Mouse (Mus musculus): Measurements from ENCODE around the gene Wdr72. TPM values are rescaled to one million over a fixed set of nuclear protein-coding genes. Genes with fewer than 3 reads are reported as not detected.

Gene Wdr72
- polyA plus RNA-seq, 1 experiment from 2014 or later: 0.46 TPM

DNA sequence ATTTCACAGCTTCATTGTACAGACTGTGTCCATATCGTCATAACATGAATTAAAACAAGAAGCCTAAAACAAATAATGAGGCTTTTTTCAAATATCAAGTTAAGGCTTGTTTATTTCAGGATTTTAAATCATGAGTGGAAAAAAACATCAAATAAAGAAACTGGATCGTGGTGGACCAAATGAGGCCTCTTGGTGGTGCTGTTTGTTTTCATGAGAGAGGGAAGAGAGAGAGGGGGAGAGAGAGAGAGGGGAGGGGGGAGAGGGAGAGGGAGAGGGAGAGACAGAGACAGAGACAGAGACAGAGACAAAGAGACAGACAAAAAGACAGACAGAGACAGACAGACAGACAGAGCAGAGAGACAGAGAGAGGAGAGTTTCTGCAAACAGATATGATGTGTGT is 32.5 kb downstream of the Wdr72 start:
- no peaks in the 10 kb centered on the region for H3K4me1 ChIP-seq
- H3K9me3 ChIP-seq: no peaks in the 10 kb centered on the region
- 58% methylated on average over 2 of the region's 2 CpGs for WGBS
- no peak overlapping the region for H3K9ac ChIP-seq
- H3K27me3 ChIP-seq (replicated peaks): peaks cover 21% of the 10 kb centered on the region
- H3K4me2 ChIP-seq (replicated peaks): no peak overlapping the region
- ATAC-seq (ENCODE audit: low FRiP score, low read depth): no peak
- no peaks in the 10 kb centered on the region for H3K36me3 ChIP-seq
- no peak overlapping the region for H3K4me3 ChIP-seq
- H3K27ac ChIP-seq: no peak overlapping the region

- Histone ChIP-seq H3K27me3 (replicated peaks) (peaks cover 21% of the 10 kb centered on the region), H3K27ac (no peak overlapping the region), H3K9me3 (no peaks in the 10 kb centered on the region), H3K36me3 (no peaks in the 10 kb centered on the region), H3K4me3 (no peak overlapping the region), H3K4me1 (peaks cover 6% of the 10 kb centered on the region; the same call in 1 of the 2 replicates), H3K9ac (no peak overlapping the region), H3K4me2 (replicated peaks) (no peak overlapping the region)
- WGBS: 95% methylated on average over 4 of the region's 4 CpGs
- ATAC-seq (ENCODE audit: low FRiP score, low read depth): no peak
These were observed 35.0 kb downstream of the Wdr72 start for GRCm38 (mm10) chr9:74145203-74145602.

GRCm38 (mm10) chr9:74148306-74148705 is 38.1 kb downstream of the Wdr72 start:
- ATAC-seq (ENCODE audit: low FRiP score, low read depth): peak; percentile 58; the same call in 1 of the 2 replicates
- H3K4me2 ChIP-seq (replicated peaks): no peak overlapping the region

DNA sequence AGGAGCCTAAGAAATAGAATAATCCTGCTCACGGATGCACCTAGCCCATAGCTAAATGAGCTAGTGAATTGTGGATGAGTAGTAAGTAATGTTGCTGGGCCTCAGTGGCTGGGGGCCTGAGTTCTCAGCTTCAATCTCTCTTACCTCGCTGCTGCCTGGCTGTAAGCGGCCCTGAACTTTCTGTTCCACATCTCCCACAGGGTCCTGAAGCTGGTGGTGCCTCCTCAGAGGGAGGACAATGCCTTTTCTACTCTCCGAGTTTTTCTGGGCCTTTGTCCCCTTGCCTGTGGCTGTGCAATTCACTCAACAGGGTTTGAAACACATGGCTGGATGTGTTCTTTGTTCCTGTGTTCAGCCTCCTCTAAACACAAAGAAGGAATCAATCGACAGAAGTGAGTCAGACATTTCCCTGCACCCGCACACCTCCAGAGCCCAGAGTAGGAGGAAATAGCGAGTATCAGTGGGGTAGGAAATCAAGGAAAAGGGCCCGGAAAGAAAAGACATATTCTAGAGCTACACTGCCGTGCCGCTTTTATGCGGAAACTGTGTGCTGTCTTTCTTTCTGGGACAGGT is 50.3 kb downstream of the Wdr72 start:
- Histone ChIP-seq H3K36me3 (no peaks in the 10 kb centered on the region), H3K4me3 (no peak overlapping the region), H3K9me3 (no peaks in the 10 kb centered on the region), H3K27ac (no peak overlapping the region), H3K9ac (no peak overlapping the region), H3K4me1 (no peaks in the 10 kb centered on the region), H3K4me2 (replicated peaks) (no peak overlapping the region), H3K27me3 (replicated peaks) (peaks cover 8% of the 10 kb centered on the region; the same call in 1 of the 2 replicates)
- WGBS: 64% methylated on average over 11 of the region's 11 CpGs
- no peak for ATAC-seq (ENCODE audit: low FRiP score, low read depth)

More at GRCm38 (mm10) chr9:74148306-74148705, 38.1 kb downstream of the Wdr72 start:
- Histone ChIP-seq H3K36me3 (no peaks in the 10 kb centered on the region), H3K27ac (no peak overlapping the region), H3K9ac (no peak overlapping the region), H3K4me1 (peaks cover 6% of the 10 kb centered on the region; the same call in 1 of the 2 replicates), H3K4me3 (no peak overlapping the region), H3K9me3 (no peaks in the 10 kb centered on the region), H3K27me3 (replicated peaks) (peaks cover 31% of the 10 kb centered on the region)
- 28% methylated on average over 8 of the region's 8 CpGs for WGBS

DNA sequence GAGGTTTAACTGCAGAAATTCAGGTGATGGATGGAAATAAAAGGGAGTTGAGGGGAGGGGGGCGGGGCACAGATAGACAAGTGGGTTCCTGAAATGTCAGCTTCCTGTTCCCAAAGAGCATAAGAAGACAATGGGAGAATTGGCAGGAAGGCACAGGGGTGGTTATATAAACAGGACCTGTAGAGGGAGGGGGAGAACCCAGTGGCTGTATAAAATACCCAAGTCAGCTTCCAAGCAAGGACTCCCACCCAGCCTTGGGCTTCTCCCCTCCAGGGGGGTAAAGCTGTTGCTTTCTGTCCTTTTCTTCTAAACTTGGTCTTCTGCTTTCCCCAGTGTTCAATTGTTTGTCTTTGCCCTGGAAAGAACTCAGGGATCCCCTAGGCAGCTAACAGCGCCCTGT is 55.5 kb downstream of the Wdr72 start:
- H3K4me1 ChIP-seq: no peaks in the 10 kb centered on the region
- H3K36me3 ChIP-seq: no peaks in the 10 kb centered on the region
- no peak overlapping the region for H3K4me3 ChIP-seq
- peaks cover 13% of the 10 kb centered on the region; the same call in 1 of the 2 replicates for H3K27me3 ChIP-seq (replicated peaks)
- H3K4me2 ChIP-seq (replicated peaks): no peak overlapping the region
- H3K9ac ChIP-seq: no peak overlapping the region
- H3K9me3 ChIP-seq: no peaks in the 10 kb centered on the region
- 92% methylated on average over 2 of the region's 2 CpGs for WGBS
- H3K27ac ChIP-seq: no peak overlapping the region
- no peak for ATAC-seq (ENCODE audit: low FRiP score, low read depth)

- Histone ChIP-seq H3K4me3 (no peak overlapping the region), H3K36me3 (no peaks in the 10 kb centered on the region), H3K27me3 (replicated peaks) (peaks cover 6% of the 10 kb centered on the region; the same call in 1 of the 2 replicates), H3K27ac (no peak overlapping the region), H3K9me3 (no peaks in the 10 kb centered on the region), H3K4me1 (no peaks in the 10 kb centered on the region), H3K9ac (no peak overlapping the region), H3K4me2 (replicated peaks) (no peak overlapping the region)
- no peak for ATAC-seq (ENCODE audit: low FRiP score, low read depth)
- 82% methylated on average over 6 of the region's 6 CpGs for WGBS
These were observed 59.7 kb downstream of the Wdr72 start for GRCm38 (mm10) chr9:74169904-74170303.

DNA sequence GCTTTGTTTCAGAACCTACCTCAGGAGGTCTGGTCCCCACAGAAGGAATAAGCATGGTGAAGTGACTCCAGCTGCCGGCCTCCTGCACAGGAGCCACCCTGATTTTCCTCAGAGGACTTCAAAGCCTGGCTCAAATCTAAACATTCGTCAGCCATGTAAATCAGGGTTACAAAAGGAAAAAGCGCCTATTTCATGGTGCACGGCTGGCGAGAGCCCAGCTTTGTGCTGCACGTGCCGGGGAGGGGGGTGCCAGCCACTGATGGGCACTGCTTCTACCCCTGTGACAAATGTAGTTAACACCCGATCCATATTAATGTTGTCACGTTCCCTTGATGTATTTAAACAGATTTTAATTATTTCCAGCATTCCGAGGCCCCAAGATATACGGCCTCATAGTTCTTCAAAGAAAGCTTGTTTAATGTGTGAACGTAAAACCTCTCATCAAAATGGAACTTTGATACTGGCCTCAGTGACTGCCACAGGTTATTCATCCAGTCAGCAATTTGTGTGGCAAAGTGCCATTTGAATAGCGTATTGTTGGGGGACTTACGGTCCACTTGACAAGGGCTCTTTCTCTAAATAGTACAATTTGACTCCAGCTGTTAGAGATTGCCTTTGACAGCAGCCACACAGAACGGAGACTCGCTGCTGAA is 76.7 kb downstream of the Wdr72 start:
- 7% methylated on average over 16 of the region's 16 CpGs for WGBS
- H3K4me1 ChIP-seq: peaks cover 13% of the 10 kb centered on the region
- no peak overlapping the region for H3K9ac ChIP-seq
- no peaks in the 10 kb centered on the region for H3K9me3 ChIP-seq
- H3K27ac ChIP-seq: no peak overlapping the region
- ATAC-seq (ENCODE audit: low FRiP score, low read depth): peak; percentile 96
- H3K4me2 ChIP-seq (replicated peaks): peak overlapping the region; percentile 37
- no peak overlapping the region for H3K4me3 ChIP-seq
- no peaks in the 10 kb centered on the region for H3K36me3 ChIP-seq
- H3K27me3 ChIP-seq (replicated peaks): peaks cover 68% of the 10 kb centered on the region

DNA sequence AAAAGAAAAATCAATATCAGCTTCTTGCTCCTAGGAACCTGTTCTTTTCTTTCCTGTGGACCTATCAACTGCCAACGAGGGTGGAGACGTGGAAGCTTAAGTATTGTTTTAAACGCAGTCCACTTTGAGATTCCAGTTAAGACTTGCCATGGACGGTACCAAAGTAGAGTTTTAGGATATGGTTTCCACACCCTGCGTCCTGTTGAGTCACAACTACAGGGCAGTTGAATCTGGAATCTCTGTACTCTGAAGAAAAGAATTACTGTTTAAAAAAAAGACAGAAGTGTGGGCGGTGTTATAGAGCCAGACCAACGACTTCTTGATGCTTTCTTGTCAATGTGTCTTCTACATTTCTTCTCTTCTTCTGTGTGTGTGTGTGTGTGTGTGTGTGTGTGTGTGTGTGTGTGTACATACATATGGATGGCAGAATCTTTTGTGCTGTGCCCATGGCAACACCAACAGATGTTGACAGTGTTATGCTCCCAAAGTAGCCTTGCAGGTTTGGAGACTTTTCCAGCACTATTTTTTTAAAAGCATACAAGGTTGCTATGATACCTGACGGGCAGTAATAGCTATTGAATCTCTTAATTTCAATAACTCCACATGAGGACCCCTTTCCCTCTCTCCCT is 77.4 kb downstream of the Wdr72 start:
- Histone ChIP-seq H3K27me3 (replicated peaks) (peaks cover 69% of the 10 kb centered on the region), H3K4me1 (peaks cover 13% of the 10 kb centered on the region), H3K4me3 (no peak overlapping the region), H3K36me3 (no peaks in the 10 kb centered on the region), H3K9ac (no peak overlapping the region), H3K27ac (no peak overlapping the region), H3K4me2 (replicated peaks) (peak overlapping the region; percentile 37), H3K9me3 (no peaks in the 10 kb centered on the region)
- peak; percentile 45 for ATAC-seq (ENCODE audit: low FRiP score, low read depth)
- 33% methylated on average over 8 of the region's 8 CpGs for WGBS

DNA sequence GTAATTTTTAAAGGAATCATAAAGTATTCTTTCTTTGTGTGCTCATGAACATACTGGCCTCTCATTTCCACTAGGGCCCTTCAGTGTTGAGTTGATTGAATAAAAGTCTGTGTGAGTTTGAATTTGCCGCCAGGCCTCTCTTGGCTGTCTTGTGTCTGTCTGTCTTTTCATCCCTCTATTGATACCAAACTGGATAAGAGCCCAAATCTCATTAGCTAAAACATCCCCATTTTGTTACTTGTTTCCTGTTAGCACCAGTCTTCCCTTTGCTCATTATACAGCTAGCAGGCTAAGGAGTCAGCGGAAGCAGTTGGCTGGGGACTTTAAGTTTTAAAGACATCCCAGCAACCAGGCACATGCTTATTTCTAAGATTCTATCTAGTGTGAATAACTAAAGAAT is 84.7 kb downstream of the Wdr72 start:
- Histone ChIP-seq H3K27me3 (replicated peaks) (peaks cover 56% of the 10 kb centered on the region), H3K4me3 (no peak overlapping the region), H3K4me2 (replicated peaks) (no peak overlapping the region), H3K36me3 (no peaks in the 10 kb centered on the region), H3K27ac (no peak overlapping the region), H3K4me1 (no peaks in the 10 kb centered on the region), H3K9ac (no peak overlapping the region), H3K9me3 (no peaks in the 10 kb centered on the region)
- WGBS: 94% methylated on average over 2 of the region's 2 CpGs
- no peak for ATAC-seq (ENCODE audit: low FRiP score, low read depth)

DNA sequence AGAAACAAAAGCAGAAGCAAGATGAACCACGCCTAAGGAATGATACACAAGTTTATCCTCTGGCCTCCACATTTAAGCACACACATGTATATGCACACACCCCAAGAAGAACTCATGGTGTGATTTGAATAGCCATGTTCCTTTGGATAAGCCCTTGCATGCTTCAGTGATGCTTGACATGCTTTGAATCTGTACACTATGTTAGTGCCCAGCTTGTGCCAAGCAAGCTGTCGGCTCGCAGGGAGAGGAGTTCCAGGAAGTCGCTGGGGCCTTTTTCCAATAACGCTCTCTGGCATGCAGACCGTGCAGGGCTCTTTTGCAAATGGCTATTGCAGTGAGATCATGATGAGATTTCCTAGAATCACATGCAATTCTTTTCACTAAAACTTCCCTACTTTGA is 118.1 kb downstream of the Wdr72 start:
- Histone ChIP-seq H3K27me3 (replicated peaks) (no peaks in the 10 kb centered on the region), H3K9me3 (no peaks in the 10 kb centered on the region), H3K36me3 (no peaks in the 10 kb centered on the region), H3K9ac (no peak overlapping the region), H3K27ac (no peak overlapping the region), H3K4me3 (no peak overlapping the region), H3K4me2 (replicated peaks) (no peak overlapping the region), H3K4me1 (no peaks in the 10 kb centered on the region)
- no peak for ATAC-seq (ENCODE audit: low FRiP score, low read depth)
- WGBS: 86% methylated on average over 6 of the region's 6 CpGs

DNA sequence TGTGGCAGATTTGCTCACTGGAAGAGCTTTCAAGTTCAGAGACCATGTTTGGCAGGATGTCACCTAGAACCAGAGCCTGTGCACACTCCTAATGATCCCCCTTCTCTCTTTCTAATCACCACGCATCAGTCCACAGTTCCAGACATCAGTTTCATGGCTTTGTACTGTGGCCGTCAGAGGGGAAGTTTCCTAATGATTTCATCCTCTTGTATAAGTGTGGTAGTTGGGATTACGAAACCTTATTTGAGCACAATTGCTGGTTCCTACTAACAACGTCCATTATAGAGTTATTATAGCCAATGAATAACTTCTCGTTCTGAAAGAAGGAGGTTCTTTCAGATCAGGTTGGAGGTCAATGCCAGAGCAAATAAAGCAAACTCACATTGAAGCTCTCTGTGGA is 131.1 kb downstream of the Wdr72 start:
- Histone ChIP-seq H3K4me1 (no peaks in the 10 kb centered on the region), H3K9ac (no peak overlapping the region), H3K36me3 (no peaks in the 10 kb centered on the region), H3K27me3 (replicated peaks) (no peaks in the 10 kb centered on the region), H3K4me2 (replicated peaks) (no peak overlapping the region), H3K27ac (no peak overlapping the region), H3K4me3 (no peak overlapping the region), H3K9me3 (no peaks in the 10 kb centered on the region)
- 80% methylated on average over 5 of the region's 5 CpGs for WGBS
- ATAC-seq (ENCODE audit: low FRiP score, low read depth): no peak

DNA sequence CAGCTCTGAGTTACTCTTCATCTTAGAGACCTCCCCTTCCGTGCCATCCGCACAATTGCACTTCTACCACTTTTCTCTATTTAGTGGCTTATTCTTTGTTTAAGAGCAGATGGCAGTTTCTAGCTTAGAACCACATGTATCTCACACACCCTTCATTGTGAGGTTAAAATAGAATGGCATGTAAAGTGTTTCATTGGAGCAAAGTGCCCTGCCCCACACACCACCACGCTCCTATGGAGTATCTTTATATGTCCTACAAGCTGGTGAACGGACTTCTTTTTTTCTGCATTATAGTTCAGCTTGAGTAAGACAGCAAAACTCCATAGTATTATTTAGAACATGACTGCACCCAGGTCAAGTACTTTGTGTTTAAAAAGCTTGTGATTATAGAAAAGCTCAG is 137.9 kb downstream of the Wdr72 start:
- no peaks in the 10 kb centered on the region for H3K9me3 ChIP-seq
- no peak for ATAC-seq (ENCODE audit: low FRiP score, low read depth)
- H3K4me3 ChIP-seq: no peak overlapping the region
- 82% methylated on average over 4 of the region's 4 CpGs for WGBS
- H3K36me3 ChIP-seq: no peaks in the 10 kb centered on the region
- H3K9ac ChIP-seq: no peak overlapping the region
- H3K4me2 ChIP-seq (replicated peaks): no peak overlapping the region
- H3K4me1 ChIP-seq: no peaks in the 10 kb centered on the region
- no peak overlapping the region for H3K27ac ChIP-seq
- H3K27me3 ChIP-seq (replicated peaks): no peaks in the 10 kb centered on the region
